Mouse (Mus musculus): Measurements from ENCODE around the gene Fam83f.

The Fam83f gene

GRCm38 (mm10) chr15:80660963-80661362 is 10.7 kb upstream of the Fam83f start:
- in situ Hi-C loops (cut with MboI; ENCODE audit: low sequenced_read_pairs), result no loop called here

- in situ Hi-C loops (cut with MboI; ENCODE audit: low sequenced_read_pairs), result no loop called here
Measured at GRCm38 (mm10) chr15:80664444-80664843, 7.2 kb upstream of the Fam83f start.

- in situ Hi-C loops (cut with MboI; ENCODE audit: low sequenced_read_pairs), result no loop called here
Measured at GRCm38 (mm10) chr15:80672810-80673209, 1.2 kb downstream of the Fam83f start.

GRCm38 (mm10) chr15:80673337-80674095 is 1.9 kb downstream of the Fam83f start:
- in situ Hi-C loops (cut with MboI; ENCODE audit: low sequenced_read_pairs), result no loop called here

GRCm38 (mm10) chr15:80674700-80675099 is 3.1 kb downstream of the Fam83f start:
- in situ Hi-C loops (cut with MboI; ENCODE audit: low sequenced_read_pairs), result loop anchor here (5.0 kb wide), 1 partner anchor 32 kb away; no protein-coding TSS in a partner anchor

- in situ Hi-C loops (cut with MboI; ENCODE audit: low sequenced_read_pairs), result loop anchor here (5.0 kb wide), 1 partner anchor 37 kb away; no protein-coding TSS in a partner anchor
Measured at GRCm38 (mm10) chr15:80679515-80680215, 8.0 kb downstream of the Fam83f start.

GRCm38 (mm10) chr15:80680347-80681030 is 8.8 kb downstream of the Fam83f start:
- in situ Hi-C loops (cut with MboI; ENCODE audit: low sequenced_read_pairs), result no loop called here

GRCm38 (mm10) chr15:80681466-80681881 is 9.8 kb downstream of the Fam83f start:
- in situ Hi-C loops (cut with MboI; ENCODE audit: low sequenced_read_pairs), result no loop called here

- in situ Hi-C loops (cut with MboI; ENCODE audit: low sequenced_read_pairs), result no loop called here
Measured at GRCm38 (mm10) chr15:80682343-80682742, 10.7 kb downstream of the Fam83f start.

- in situ Hi-C loops (cut with MboI; ENCODE audit: low sequenced_read_pairs), result no loop called here
Measured at GRCm38 (mm10) chr15:80683151-80683550, 11.5 kb downstream of the Fam83f start.

- in situ Hi-C loops (cut with MboI; ENCODE audit: low sequenced_read_pairs), result no loop called here
Measured at GRCm38 (mm10) chr15:80683990-80684389, 12.3 kb downstream of the Fam83f start.

- in situ Hi-C loops (cut with MboI; ENCODE audit: low sequenced_read_pairs), result no loop called here
Measured at GRCm38 (mm10) chr15:80684786-80685602, 13.3 kb downstream of the Fam83f start.

GRCm38 (mm10) chr15:80685603-80685895 is 13.9 kb downstream of the Fam83f start:
- in situ Hi-C loops (cut with MboI; ENCODE audit: low sequenced_read_pairs), result no loop called here

GRCm38 (mm10) chr15:80688536-80688935 is 16.9 kb downstream of the Fam83f start:
- in situ Hi-C loops (cut with MboI; ENCODE audit: low sequenced_read_pairs), result no loop called here

- in situ Hi-C loops (cut with MboI; ENCODE audit: low sequenced_read_pairs), result no loop called here
Measured at GRCm38 (mm10) chr15:80693492-80693891, 21.8 kb downstream of the Fam83f start.

GRCm38 (mm10) chr15:80694125-80694910 is 22.7 kb downstream of the Fam83f start:
- in situ Hi-C loops (cut with MboI; ENCODE audit: low sequenced_read_pairs), result no loop called here

- in situ Hi-C loops (cut with MboI; ENCODE audit: low sequenced_read_pairs), result no loop called here
Measured at GRCm38 (mm10) chr15:80697564-80697963, 25.9 kb downstream of the Fam83f start.

- in situ Hi-C loops (cut with MboI; ENCODE audit: low sequenced_read_pairs), result no loop called here
Measured at GRCm38 (mm10) chr15:80701481-80702257, 30.0 kb downstream of the Fam83f start.

- in situ Hi-C loops (cut with MboI; ENCODE audit: low sequenced_read_pairs), result no loop called here
Measured at GRCm38 (mm10) chr15:80702910-80703309, 31.3 kb downstream of the Fam83f start.

Measured in CH12F3 (cell line).